Mouse (Mus musculus): ENCODE measurements around the gene Trim65.
"Not testable (repeated sequence)": the region's sequence is repeated elsewhere in the genome, so short reads cannot be mapped to it uniquely, and the experiment has no call there.

Trim65 gene

GRCm38 (mm10) chr11:116138468-116139138 lies 7.7 kb upstream of the Trim65 start, which contains the start of gene Mrpl38:
Gene Mrpl38, minus strand, starts transcription at chr11:116138868.
- in situ Hi-C loops (cut with MboI, MseI) = no loop called here

GRCm38 (mm10) chr11:116138096-116138467 lies 7.2 kb upstream of the Trim65 start:
- in situ Hi-C loops (cut with MboI, MseI) = no loop called here

GRCm38 (mm10) chr11:116134171-116134570 lies 3.2 kb upstream of the Trim65 start:
- in situ Hi-C loops (cut with MboI, MseI) = loop anchor here (5.0 kb wide), 1 partner anchor 42 kb away; no protein-coding TSS in a partner anchor

- in situ Hi-C loops (cut with MboI, MseI) = loop anchor here (5.0 kb wide), 1 partner anchor 41 kb away; no protein-coding TSS in a partner anchor
These were observed 2.6 kb upstream of the Trim65 start for GRCm38 (mm10) chr11:116133497-116133896.

GRCm38 (mm10) chr11:116132366-116133333 lies 1.7 kb upstream of the Trim65 start:
- in situ Hi-C loops (cut with MboI, MseI) = loop anchor here (5.0 kb wide), 1 partner anchor 40 kb away; no protein-coding TSS in a partner anchor

- in situ Hi-C loops (cut with MboI, MseI) = loop anchor here (5.0 kb wide), 1 partner anchor 39 kb away; no protein-coding TSS in a partner anchor
These were observed 632 bp upstream of the Trim65 start for GRCm38 (mm10) chr11:116131349-116132170.

- in situ Hi-C loops (cut with MboI, MseI) = loop anchor here (5.0 kb wide), 1 partner anchor 38 kb away; no protein-coding TSS in a partner anchor
These were observed 888 bp downstream of the Trim65 start for GRCm38 (mm10) chr11:116129993-116130487.

- in situ Hi-C loops (cut with MboI, MseI) = no loop called here
These were observed 1.7 kb downstream of the Trim65 start for GRCm38 (mm10) chr11:116129091-116129790.

- in situ Hi-C loops (cut with MboI, MseI) = no loop called here
These were observed 2.9 kb downstream of the Trim65 start for GRCm38 (mm10) chr11:116127986-116128385.

GRCm38 (mm10) chr11:116127156-116127980 lies 3.6 kb downstream of the Trim65 start, which contains the start of gene Trim47:
Gene Trim47, minus strand, starts transcription at chr11:116127210.
- in situ Hi-C loops (cut with MboI, MseI) = no loop called here

- in situ Hi-C loops (cut with MboI, MseI) = no loop called here
These were observed 4.7 kb downstream of the Trim65 start for GRCm38 (mm10) chr11:116126261-116126660.

- in situ Hi-C loops (cut with MboI, MseI) = not testable (repeated sequence)
These were observed 9.1 kb downstream of the Trim65 start for GRCm38 (mm10) chr11:116121731-116122245.

GRCm38 (mm10) chr11:116117819-116118218 lies 13.1 kb downstream of the Trim65 start:
- in situ Hi-C loops (cut with MboI, MseI) = no loop called here

- in situ Hi-C loops (cut with MboI, MseI) = no loop called here
These were observed 13.7 kb downstream of the Trim65 start for GRCm38 (mm10) chr11:116117241-116117640.

- in situ Hi-C loops (cut with MboI, MseI) = no loop called here
These were observed 19.2 kb downstream of the Trim65 start for GRCm38 (mm10) chr11:116111611-116112203.

- in situ Hi-C loops (cut with MboI, MseI) = no loop called here
These were observed 19.9 kb downstream of the Trim65 start for GRCm38 (mm10) chr11:116111067-116111466.

- in situ Hi-C loops (cut with MboI, MseI) = no loop called here
These were observed 20.4 kb downstream of the Trim65 start for GRCm38 (mm10) chr11:116110540-116110939.

GRCm38 (mm10) chr11:116110131-116110530 lies 20.8 kb downstream of the Trim65 start:
- in situ Hi-C loops (cut with MboI, MseI) = no loop called here

Data from regulatory T cell (primary cell).